Mouse (Mus musculus) sigmoid colon, adult 10 weeks (tissue): Measurements from ENCODE around the gene Fbxo48. TPM values are rescaled to one million over a fixed set of nuclear protein-coding genes. Genes with fewer than 3 reads are reported as not detected.

Experiments used
- polyA plus RNA-seq: library from polyadenylated mRNA; stranded (reverse); fragments of 350-450 nt; fragmentation: Illumina TruSeq; extraction: RNeasy Lipid Tissue Mini Kit (QIAGEN cat#74804); gene quantifications from one replicate; pipeline ENCODE4 v1.2.3, GENCODE M21; 2014; ENCODE audit warnings: low read depth, low replicate concordance

Gene Fbxo48
- 6.8 TPM for polyA plus RNA-seq

DNA sequence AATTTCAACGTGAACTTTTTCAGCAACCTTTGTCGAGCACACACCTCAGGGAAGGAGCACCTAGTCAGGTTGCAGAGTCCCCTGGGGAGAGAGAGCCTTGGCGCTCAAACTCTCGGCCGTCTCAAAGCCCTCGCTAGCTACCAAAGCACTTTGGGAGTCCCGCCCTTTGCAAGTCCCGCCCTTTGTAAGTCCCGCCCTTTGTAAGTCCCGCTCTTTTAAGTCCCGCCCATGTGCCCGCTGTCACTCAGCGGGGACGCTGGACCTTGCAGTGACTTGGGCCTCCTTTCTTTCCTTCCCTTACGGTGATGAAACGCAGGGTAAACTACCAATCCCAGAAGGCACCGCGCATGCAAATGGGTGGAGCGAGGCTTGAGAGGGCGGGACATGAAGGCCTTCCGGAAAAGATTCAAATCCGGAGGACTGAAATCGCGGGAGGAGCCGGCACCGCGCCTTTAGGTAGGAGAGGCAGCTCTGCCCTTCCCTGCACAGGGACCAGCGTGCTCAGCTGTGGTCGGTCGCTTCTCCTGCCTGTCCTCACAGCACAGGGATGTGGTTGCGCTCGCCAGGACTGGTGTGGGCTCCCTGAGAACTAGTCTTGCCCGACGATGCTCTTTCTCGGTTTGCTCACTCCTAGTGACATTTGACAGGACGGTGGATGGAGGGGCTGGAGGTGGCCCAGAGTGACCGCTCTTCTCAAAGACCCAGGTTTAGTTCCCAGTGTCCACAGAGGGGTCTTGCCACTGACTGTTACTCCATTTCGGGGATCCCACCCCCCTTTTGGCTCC, at the start of gene Fbxo48:
Gene Fbxo48 (plus strand): TSS at position 400 of the 785 bp plus-strand sequence.

Other genes with a start within 250 kb of the Fbxo48 start
- gene Egfr, start 199.2 kb upstream of the Fbxo48 start, polyA plus RNA-seq, result 30.3 TPM
- 8.3 TPM for gene Cnrip1, start 100.2 kb downstream of the Fbxo48 start, polyA plus RNA-seq
- gene Plek, start 101.0 kb downstream of the Fbxo48 start, polyA plus RNA-seq, result 36.1 TPM
- gene Ppp3r1, start 207.9 kb downstream of the Fbxo48 start, polyA plus RNA-seq, result 313 TPM
- 16.9 TPM for gene Wdr92, start 230.7 kb downstream of the Fbxo48 start, polyA plus RNA-seq